Mouse (Mus musculus) spleen, adult 12 weeks (tissue): ENCODE results near the gene Olfr769.
"Not testable (repeated sequence)": the region's sequence is repeated elsewhere in the genome, so short reads cannot be mapped to it uniquely, and the experiment has no call there.

Experiments used
- DNase-seq: peaks from one replicate; pipeline ENCODE4 v3.0.0; 2022; ENCODE audit warnings: low spot score

Olfr769 gene

DNA sequence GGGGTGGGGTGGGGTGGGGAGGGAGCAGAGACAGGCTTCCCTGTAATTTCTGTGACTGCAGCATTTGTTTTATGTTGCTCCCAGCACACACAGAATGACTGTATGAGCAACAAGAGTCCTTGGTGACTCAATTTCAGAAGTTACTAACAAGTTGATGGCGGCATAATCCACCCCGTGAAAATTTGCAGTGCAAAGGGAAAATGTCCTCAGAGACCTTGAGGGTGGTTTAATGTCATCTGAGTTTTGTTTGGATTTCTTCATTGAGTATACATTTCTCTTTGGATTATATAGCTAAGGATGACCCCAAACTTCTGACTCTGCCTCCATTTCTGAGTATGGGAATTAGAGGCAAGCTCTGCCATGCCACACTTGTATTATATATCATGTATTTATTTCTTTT is at the start of gene Olfr769:
Gene Olfr769 (minus strand): TSS at position 101 of the 400 bp plus-strand sequence.
- no peak for DNase-seq

DNA sequence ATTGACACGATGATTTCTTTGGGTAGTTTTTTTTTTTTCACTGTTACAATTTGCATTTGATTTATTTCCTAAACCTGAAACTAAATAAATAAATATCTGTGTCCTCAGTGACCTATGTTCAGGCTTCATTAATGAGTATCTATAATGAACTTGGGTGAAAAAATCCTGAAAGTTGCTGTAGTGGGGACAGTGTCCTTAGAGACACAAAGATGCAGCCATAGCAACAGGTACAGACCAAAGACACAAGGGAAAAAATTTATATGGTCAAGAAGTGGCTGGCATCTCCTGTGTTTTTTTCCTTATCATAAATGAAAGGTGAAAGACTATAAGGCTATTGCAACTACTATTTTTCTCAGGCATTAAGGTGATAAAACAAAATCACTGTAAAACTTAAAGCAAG is 47.0 kb upstream of the Olfr769 start, which contains the start of gene Olfr771:
Gene Olfr771 (minus strand): TSS at position 101 of the 400 bp plus-strand sequence.
- DNase-seq = no peak

DNA sequence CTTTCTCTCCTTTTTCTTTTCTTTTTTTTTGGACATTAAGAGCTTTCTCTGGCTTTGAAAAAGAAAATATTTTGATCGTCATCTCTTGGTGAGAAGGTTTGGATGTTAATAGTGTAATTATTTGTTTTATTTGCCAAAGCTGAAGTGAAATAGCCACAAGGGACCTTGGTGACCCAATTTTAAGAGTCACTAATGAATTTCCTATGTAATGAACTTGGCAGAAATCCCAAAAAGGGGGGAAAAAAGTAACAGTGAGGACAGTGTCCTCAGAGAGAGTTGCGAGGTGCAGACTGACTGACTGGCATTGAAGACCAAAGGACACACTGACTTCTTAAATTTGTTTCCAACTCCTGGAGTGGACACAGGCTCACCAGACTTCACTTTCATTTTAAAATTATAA is 21.2 kb upstream of the Olfr769 start, which contains the start of gene Olfr770:
Gene Olfr770 (minus strand): TSS at position 101 of the 400 bp plus-strand sequence.
- DNase-seq = no peak

DNA sequence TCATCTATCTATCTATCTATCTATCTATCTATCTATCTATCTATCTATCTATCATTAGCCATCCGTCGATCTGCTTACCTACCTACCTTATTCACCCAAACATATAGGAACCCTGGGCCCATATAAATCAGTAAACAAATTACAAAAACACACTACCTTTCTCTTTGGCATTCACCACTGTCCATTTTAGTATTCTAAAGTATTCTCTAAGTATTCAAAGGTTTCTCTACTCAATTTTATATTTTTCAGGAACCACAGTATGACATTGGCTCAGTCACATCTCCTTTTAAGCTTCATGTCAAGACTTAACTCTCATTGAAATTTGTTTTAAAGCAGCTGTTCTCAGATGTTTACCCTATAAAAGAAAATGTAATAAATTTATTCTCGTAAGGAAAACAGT is 2.5 kb downstream of the Olfr769 start:
- DNase-seq = no peak

DNA sequence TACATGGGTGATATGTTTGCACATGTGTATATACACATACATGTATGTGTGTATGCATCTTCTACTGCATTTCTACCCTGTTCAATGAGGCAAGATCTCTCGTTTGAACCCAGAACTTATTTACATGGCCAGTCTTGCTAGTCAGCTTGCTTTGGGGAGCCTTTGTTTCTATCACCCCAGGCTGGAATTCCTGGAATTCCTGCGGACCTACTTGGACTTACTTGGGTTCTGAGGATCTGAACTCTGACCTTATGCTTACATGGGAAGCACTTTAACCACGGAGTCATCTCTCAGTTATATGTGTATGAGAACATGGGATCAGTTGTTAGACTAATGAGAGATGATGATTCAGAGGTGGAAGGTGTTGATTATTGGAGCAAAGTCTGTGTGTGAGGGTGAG is 16.4 kb downstream of the Olfr769 start:
- no peak for DNase-seq

DNA sequence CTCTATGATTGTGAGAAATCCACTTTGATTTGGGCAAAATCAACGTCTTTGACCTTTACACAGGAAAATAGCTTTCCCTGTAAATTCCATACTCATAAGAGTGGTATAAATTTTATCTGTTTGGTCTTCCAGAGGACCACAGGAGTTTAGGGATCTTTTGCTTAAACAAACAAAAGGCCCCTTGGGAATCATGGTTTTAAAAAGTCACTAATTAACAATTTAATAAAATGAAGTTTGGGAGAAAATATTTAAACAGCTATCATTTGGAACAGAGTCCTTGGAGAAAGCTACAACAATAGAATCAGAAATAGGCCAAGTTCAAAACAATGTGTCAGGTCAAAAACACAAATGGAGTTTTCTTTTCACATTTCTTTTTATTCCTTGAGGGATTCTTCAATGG is 18.4 kb downstream of the Olfr769 start, which contains the start of gene Olfr768:
Gene Olfr768 (minus strand): TSS at position 101 of the 400 bp plus-strand sequence.
- DNase-seq = no peak

DNA sequence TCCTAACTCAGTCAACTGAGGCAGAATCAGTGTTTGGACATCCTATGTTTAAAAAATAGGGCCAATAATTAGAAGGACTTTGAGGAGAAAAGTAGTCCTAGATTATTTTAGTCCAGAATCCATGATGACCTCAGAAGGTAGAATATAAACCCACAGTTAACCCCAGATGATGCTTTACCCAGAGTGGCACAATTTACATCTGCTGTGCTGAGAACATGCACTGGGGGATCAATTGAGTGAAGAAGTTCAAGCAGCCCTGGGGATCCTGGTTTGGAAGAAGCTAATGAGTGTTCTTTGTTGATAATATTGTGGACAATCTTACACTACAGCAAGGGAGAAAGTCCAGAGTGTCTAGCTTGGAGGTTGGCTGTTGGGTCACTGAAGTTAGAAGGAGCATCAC is 34.9 kb downstream of the Olfr769 start, which contains the start of gene Olfr767:
Gene Olfr767 (minus strand): TSS at position 101 of the 400 bp plus-strand sequence.
- DNase-seq = not testable (repeated sequence)

DNA sequence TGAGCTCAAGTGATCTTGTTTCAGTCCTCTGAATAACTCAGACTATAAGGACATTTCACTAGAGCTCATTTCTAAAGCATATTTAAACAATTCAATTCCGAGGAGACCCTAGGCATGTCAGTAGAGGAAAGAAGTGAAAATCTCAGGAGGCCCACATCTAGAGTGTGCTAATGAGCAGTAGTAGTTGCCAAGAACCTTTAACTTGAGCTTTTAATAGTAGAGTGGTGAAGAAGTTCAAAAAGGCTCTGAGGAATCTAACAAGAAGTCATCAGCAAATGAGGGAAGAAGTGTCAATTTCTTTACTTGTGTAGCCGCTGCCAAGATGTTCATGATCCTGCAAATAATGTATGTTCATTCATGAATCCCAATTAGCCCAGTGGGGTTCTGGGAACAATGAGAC is 48.8 kb downstream of the Olfr769 start, which contains the start of gene Olfr766-ps1:
Gene Olfr766-ps1 (minus strand): TSS at position 101 of the 400 bp plus-strand sequence.
- DNase-seq = no peak
